Mouse (Mus musculus) liver, postnatal 0 days (tissue): ENCODE data around the gene Limch1. TPM values are rescaled to one million over a fixed set of nuclear protein-coding genes. Genes with fewer than 3 reads are reported as not detected.

Experiments
- ATAC-seq: fragments of 200-750 bp; cut with Nextera tagmentation; 2 replicates; pipeline ENCODE4 v1.8.0; 2017; ENCODE audit warnings: mild to moderate bottlenecking, moderate library complexity
- DNase-seq: peaks from one replicate; pipeline ENCODE4 v3.0.0-alpha.2; 2016
- H3K27ac ChIP-seq: fragments of 300-500 bp; sonication (generic); 2 replicates; pipeline ENCODE4 v1.5.1; 2014; ENCODE audit warnings: antibody characterized with exemption, moderate library complexity, mild to moderate bottlenecking, low read depth
- H3K27me3 ChIP-seq: fragments of 300-500 bp; sonication (generic); 2 replicates; pipeline ENCODE4 v1.6.1; 2014; ENCODE audit warnings: low read length, control low read depth, mixed read lengths; ENCODE audit not compliant: insufficient read depth
- H3K36me3 ChIP-seq: fragments of 300-500 bp; sonication (generic); replicated peaks from 2 replicates; pipeline ENCODE4 v1.6.1; 2014; ENCODE audit warnings: mild to moderate bottlenecking, control low read depth, low read length, moderate library complexity, mixed read lengths; ENCODE audit not compliant: insufficient read depth
- H3K4me1 ChIP-seq: fragments of 300-500 bp; sonication (generic); 2 replicates; pipeline ENCODE4 v1.6.1; 2014; ENCODE audit warnings: antibody characterized with exemption, mild to moderate bottlenecking, control low read depth; ENCODE audit not compliant: insufficient read depth
- H3K4me2 ChIP-seq: fragments of 300-500 bp; sonication (generic); 2 replicates; pipeline ENCODE4 v1.6.1; 2014; ENCODE audit warnings: low read depth, mild to moderate bottlenecking, low read length, moderate library complexity, mixed read lengths
- H3K4me3 ChIP-seq: fragments of 300-500 bp; sonication (generic); 2 replicates; pipeline ENCODE4 v1.5.1; 2014; ENCODE audit warnings: low read depth, low read length
- H3K9ac ChIP-seq: fragments of 300-500 bp; sonication (generic); replicated peaks from 2 replicates; pipeline ENCODE4 v1.6.1; 2014; ENCODE audit warnings: mild to moderate bottlenecking, moderate library complexity
- H3K9me3 ChIP-seq: fragments of 300-500 bp; sonication (generic); 2 replicates; pipeline ENCODE4 v1.6.1; 2016; ENCODE audit warnings: mild to moderate bottlenecking, control low read depth, low read length, mixed read lengths
- CTCF ChIP-seq: sonication (generic); IDR thresholded peaks from 2 replicates; pipeline ENCODE4 v1.5.1; 2016; ENCODE audit warnings: antibody characterized with exemption, low read depth
- EP300 ChIP-seq: IDR thresholded peaks from 2 replicates; pipeline ENCODE4 v1.6.1; 2016; ENCODE audit warnings: antibody characterized with exemption, low read depth, mild to moderate bottlenecking
- WGBS: fragments of 180-500 bp; shearing (Covaris S2); extraction: QIAGEN DNeasy Blood & Tissue Kit; methylation state at CpG from one replicate; pipeline ENCODE4 v1.1.7; 2014; ENCODE audit not compliant: insufficient replicate concordance; 5-methylcytosine and 5-hydroxymethylcytosine counted together
- polyA plus RNA-seq: library from polyadenylated mRNA; unstranded; fragments of >200 nt; fragmentation: Nextera tagmentation; extraction: Ambion mirVana; gene quantifications from 2 replicates; pipeline ENCODE4 v1.2.1, GENCODE M21; 2015

Limch1 gene
- polyA plus RNA-seq, 1 experiment from 2014 or later: 1.6 TPM

- DNase-seq: no peak
- Histone ChIP-seq H3K27ac (no peak overlapping the region), H3K36me3 (no peaks in the 10 kb centered on the region), H3K27me3 (no peaks in the 10 kb centered on the region), H3K9ac (no peak overlapping the region), H3K4me1 (no peaks in the 10 kb centered on the region), H3K4me3 (no peak overlapping the region), H3K9me3 (no peaks in the 10 kb centered on the region), H3K4me2 (no peak overlapping the region)
- no peak for TF ChIP-seq CTCF
- no peak for TF ChIP-seq EP300
- no peak for ATAC-seq
- 77% methylated on average over 3 of the region's 3 CpGs for WGBS
Observed at GRCm38 (mm10) chr5:66859506-66859905, 113.9 kb downstream of the Limch1 start.

GRCm38 (mm10) chr5:66861232-66862035 is 115.8 kb downstream of the Limch1 start:
- no peak for TF ChIP-seq EP300
- TF ChIP-seq CTCF: no peak
- Histone ChIP-seq H3K4me3 (no peak overlapping the region), H3K36me3 (no peaks in the 10 kb centered on the region), H3K27ac (no peak overlapping the region), H3K4me1 (no peaks in the 10 kb centered on the region), H3K27me3 (no peaks in the 10 kb centered on the region), H3K9ac (no peak overlapping the region), H3K4me2 (no peak overlapping the region), H3K9me3 (no peaks in the 10 kb centered on the region)
- ATAC-seq (no peak), DNase-seq (no peak)
- WGBS: 60% methylated on average over 17 of the region's 17 CpGs

DNA sequence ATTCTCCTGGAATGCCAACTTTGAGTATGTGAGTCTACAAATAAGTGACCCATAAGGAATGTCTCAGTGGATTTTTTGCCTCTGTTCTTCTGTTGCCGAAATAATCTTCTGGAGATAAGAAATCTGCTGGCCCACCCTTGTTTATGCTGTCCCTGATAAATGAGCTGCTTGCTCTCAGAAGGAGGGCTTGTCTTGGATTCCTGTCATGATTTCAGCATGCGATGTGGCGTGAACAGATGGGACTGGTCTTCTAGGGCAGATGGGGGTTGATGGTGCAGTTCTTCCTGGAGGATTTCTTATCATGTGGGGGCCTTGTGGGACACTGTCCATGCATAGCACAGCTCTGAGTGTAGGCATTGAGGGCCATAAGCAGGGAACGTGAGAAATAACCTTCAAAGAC is 116.5 kb downstream of the Limch1 start:
- Histone ChIP-seq H3K9ac (no peak overlapping the region), H3K4me2 (no peak overlapping the region), H3K27ac (no peak overlapping the region), H3K27me3 (no peaks in the 10 kb centered on the region), H3K4me1 (no peaks in the 10 kb centered on the region), H3K9me3 (no peaks in the 10 kb centered on the region), H3K36me3 (no peaks in the 10 kb centered on the region), H3K4me3 (no peak overlapping the region)
- ATAC-seq (no peak), DNase-seq (no peak)
- WGBS: 54% methylated on average over 4 of the region's 4 CpGs
- TF ChIP-seq CTCF (no peak), EP300 (no peak)

GRCm38 (mm10) chr5:66865229-66865628 is 119.6 kb downstream of the Limch1 start:
- 62% methylated on average over 5 of the region's 5 CpGs for WGBS
- Histone ChIP-seq H3K36me3 (no peaks in the 10 kb centered on the region), H3K4me2 (no peak overlapping the region), H3K9ac (no peak overlapping the region), H3K9me3 (no peaks in the 10 kb centered on the region), H3K27ac (no peak overlapping the region), H3K27me3 (no peaks in the 10 kb centered on the region), H3K4me3 (no peak overlapping the region), H3K4me1 (no peaks in the 10 kb centered on the region)
- DNase-seq (no peak), ATAC-seq (no peak)
- TF ChIP-seq EP300: no peak
- TF ChIP-seq CTCF: no peak

- no peak overlapping the region for H3K27ac ChIP-seq
- no peak for ATAC-seq
- H3K4me2 ChIP-seq: no peak overlapping the region
- WGBS: 71% methylated on average over 8 of the region's 8 CpGs
- DNase-seq: no peak
- no peaks in the 10 kb centered on the region for H3K36me3 ChIP-seq
- TF ChIP-seq CTCF (no peak), EP300 (no peak)
- H3K9me3 ChIP-seq: no peaks in the 10 kb centered on the region
- no peak overlapping the region for H3K9ac ChIP-seq
- H3K27me3 ChIP-seq: no peaks in the 10 kb centered on the region
- no peak overlapping the region for H3K4me3 ChIP-seq
- no peaks in the 10 kb centered on the region for H3K4me1 ChIP-seq
Observed at GRCm38 (mm10) chr5:66866019-66866418, 120.4 kb downstream of the Limch1 start.

DNA sequence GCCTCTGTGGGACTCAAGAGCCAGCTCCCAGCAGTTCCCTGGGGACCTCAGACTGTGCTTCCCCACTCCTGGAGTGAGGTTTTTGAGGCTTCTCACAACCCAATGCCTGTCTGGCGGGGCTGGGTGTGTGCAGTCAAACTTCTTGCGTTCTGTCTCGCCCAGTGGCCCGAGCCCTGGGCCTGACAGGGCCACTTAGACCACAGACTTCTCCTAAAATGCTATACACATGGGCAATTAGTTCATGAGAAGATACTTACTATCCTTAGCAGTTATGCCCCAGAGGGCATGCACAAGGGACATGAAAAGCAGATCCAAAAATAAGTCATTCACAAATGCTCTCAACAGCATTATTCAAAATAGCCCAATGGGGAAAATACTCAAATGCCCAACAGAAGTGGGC is 123.9 kb downstream of the Limch1 start:
- Histone ChIP-seq H3K27ac (no peak overlapping the region), H3K9ac (no peak overlapping the region), H3K4me1 (no peaks in the 10 kb centered on the region), H3K4me2 (no peak overlapping the region), H3K36me3 (no peaks in the 10 kb centered on the region), H3K9me3 (no peaks in the 10 kb centered on the region), H3K4me3 (no peak overlapping the region), H3K27me3 (no peaks in the 10 kb centered on the region)
- 72% methylated on average over 4 of the region's 4 CpGs for WGBS
- TF ChIP-seq CTCF: no peak
- no peak for TF ChIP-seq EP300
- no peak for ATAC-seq
- no peak for DNase-seq
